Mouse (Mus musculus): ENCODE results near the gene Ick.

Gene Ick

GRCm38 (mm10) chr9:78188910-78189309, 79.9 kb downstream of the Ick start:
- no peak for DNase-seq (ENCODE audit: low read depth in 2 of 2, low spot score in 2 of 2)

- DNase-seq (ENCODE audit: low read depth in 2 of 2, low spot score in 2 of 2), result no peak
Measured at GRCm38 (mm10) chr9:78190651-78191634, 82.0 kb downstream of the Ick start.

GRCm38 (mm10) chr9:78191736-78192135, 82.7 kb downstream of the Ick start:
- peak; percentile 35 to 49 for DNase-seq (ENCODE audit: low read depth in 2 of 2, low spot score in 2 of 2)

GRCm38 (mm10) chr9:78193902-78194597, 85.1 kb downstream of the Ick start:
- peak; percentile 39 to 53 for DNase-seq (ENCODE audit: low read depth in 2 of 2, low spot score in 2 of 2)

- no peak for DNase-seq (ENCODE audit: low read depth in 2 of 2, low spot score in 2 of 2)
Measured at GRCm38 (mm10) chr9:78195034-78195433, 86.0 kb downstream of the Ick start.

- no peak for DNase-seq (ENCODE audit: low read depth in 2 of 2, low spot score in 2 of 2)
Measured at GRCm38 (mm10) chr9:78197801-78198200, 88.8 kb downstream of the Ick start.

GRCm38 (mm10) chr9:78204194-78204593, 95.2 kb downstream of the Ick start:
- no peak for DNase-seq (ENCODE audit: low read depth in 2 of 2, low spot score in 2 of 2)

GRCm38 (mm10) chr9:78208956-78209355, 100.0 kb downstream of the Ick start:
- DNase-seq (ENCODE audit: low read depth in 2 of 2, low spot score in 2 of 2), result no peak

GRCm38 (mm10) chr9:78210079-78210478, 101.1 kb downstream of the Ick start:
- DNase-seq (ENCODE audit: low read depth in 2 of 2, low spot score in 2 of 2), result no peak

GRCm38 (mm10) chr9:78210821-78211220, 101.8 kb downstream of the Ick start:
- no peak for DNase-seq (ENCODE audit: low read depth in 2 of 2, low spot score in 2 of 2)

- no peak for DNase-seq (ENCODE audit: low read depth in 2 of 2, low spot score in 2 of 2)
Measured at GRCm38 (mm10) chr9:78211521-78211920, 102.5 kb downstream of the Ick start.

GRCm38 (mm10) chr9:78212341-78213049, 103.5 kb downstream of the Ick start:
- no peak for DNase-seq (ENCODE audit: low read depth in 2 of 2, low spot score in 2 of 2)

- no peak for DNase-seq (ENCODE audit: low read depth in 2 of 2, low spot score in 2 of 2)
Measured at GRCm38 (mm10) chr9:78217074-78217473, 108.1 kb downstream of the Ick start.

Data from CD8-positive naive resting alpha-beta T cell, adult 2 months (primary cell).